Mouse (Mus musculus): ENCODE measurements around the gene Nxph3. TPM values are rescaled to one million over a fixed set of nuclear protein-coding genes. Genes with fewer than 3 reads are reported as not detected.

Gene Nxph3
- 0.69 and 0.91 TPM in 2 replicates for polyA plus RNA-seq (2015; fragmentation: Nextera tagmentation; extraction: Ambion mirVana)

GRCm38 (mm10) chr11:95514298-95514861 lies at the start of gene Nxph3:
Nxph3 (minus strand) TSS chr11:95514570.
- Histone ChIP-seq H3K27ac (no peak within 1 kb of the TSS), H3K4me2 (peak within 1 kb of the TSS; percentile 94), H3K9me3 (no peaks in the 10 kb centered on the region), H3K4me3 (peak within 1 kb of the TSS; percentile 55), H3K27me3 (peaks cover 68% of the 10 kb centered on the region), H3K4me1 (replicated peaks) (peaks cover 45% of the 10 kb centered on the region), H3K36me3 (no peaks in the 10 kb centered on the region), H3K9ac (peak within 1 kb of the TSS; percentile 72)
- ATAC-seq (ENCODE audit: low FRiP score) = peak; percentile 36
- under 1% methylated on average over 66 of the region's 66 CpGs for WGBS

- ATAC-seq (ENCODE audit: low FRiP score) = no peak
- WGBS = 97% methylated on average over 5 of the region's 5 CpGs
- Histone ChIP-seq H3K9me3 (no peaks in the 10 kb centered on the region), H3K4me1 (replicated peaks) (peaks cover 12% of the 10 kb centered on the region; the same call in 1 of the 2 replicates), H3K27me3 (no peaks in the 10 kb centered on the region), H3K4me3 (no peak overlapping the region), H3K27ac (no peak overlapping the region), H3K4me2 (no peak overlapping the region), H3K9ac (no peak overlapping the region), H3K36me3 (no peaks in the 10 kb centered on the region)
Measured at GRCm38 (mm10) chr11:95563849-95564248, 49.5 kb upstream of the Nxph3 start.

- 65% methylated on average over 3 of the region's 3 CpGs for WGBS
- no peaks in the 10 kb centered on the region for H3K27me3 ChIP-seq
- no peak for ATAC-seq (ENCODE audit: low FRiP score)
- peaks cover 14% of the 10 kb centered on the region; the same call in 1 of the 2 replicates for H3K4me1 ChIP-seq (replicated peaks)
- no peak overlapping the region for H3K4me2 ChIP-seq
- H3K9ac ChIP-seq = no peak overlapping the region
- no peak overlapping the region for H3K27ac ChIP-seq
- no peaks in the 10 kb centered on the region for H3K9me3 ChIP-seq
- H3K36me3 ChIP-seq = no peaks in the 10 kb centered on the region
- H3K4me3 ChIP-seq = no peak overlapping the region
Measured at GRCm38 (mm10) chr11:95560773-95561172, 46.4 kb upstream of the Nxph3 start.

- Histone ChIP-seq H3K4me2 (no peak overlapping the region), H3K9me3 (no peaks in the 10 kb centered on the region), H3K9ac (no peak overlapping the region), H3K4me1 (replicated peaks) (peaks cover 14% of the 10 kb centered on the region; the same call in 1 of the 2 replicates), H3K36me3 (no peaks in the 10 kb centered on the region), H3K27ac (no peak overlapping the region), H3K4me3 (no peak overlapping the region), H3K27me3 (no peaks in the 10 kb centered on the region)
- WGBS = 54% methylated on average over 2 of the region's 2 CpGs
- ATAC-seq (ENCODE audit: low FRiP score) = no peak
Measured at GRCm38 (mm10) chr11:95559761-95560160, 45.4 kb upstream of the Nxph3 start.

GRCm38 (mm10) chr11:95557719-95558118 lies 43.3 kb upstream of the Nxph3 start:
- no peaks in the 10 kb centered on the region for H3K9me3 ChIP-seq
- H3K9ac ChIP-seq = no peak overlapping the region
- peaks cover 14% of the 10 kb centered on the region; the same call in 1 of the 2 replicates for H3K4me1 ChIP-seq (replicated peaks)
- H3K4me3 ChIP-seq = no peak overlapping the region
- ATAC-seq (ENCODE audit: low FRiP score) = no peak
- H3K27ac ChIP-seq = no peak overlapping the region
- no peaks in the 10 kb centered on the region for H3K27me3 ChIP-seq
- WGBS = 32% methylated on average over 6 of the region's 6 CpGs
- no peaks in the 10 kb centered on the region for H3K36me3 ChIP-seq
- H3K4me2 ChIP-seq = no peak overlapping the region

- Histone ChIP-seq H3K27ac (no peak overlapping the region), H3K9ac (no peak overlapping the region), H3K9me3 (no peaks in the 10 kb centered on the region), H3K4me3 (no peak overlapping the region), H3K4me2 (no peak overlapping the region), H3K36me3 (no peaks in the 10 kb centered on the region), H3K4me1 (replicated peaks) (peaks cover 14% of the 10 kb centered on the region; the same call in 1 of the 2 replicates), H3K27me3 (no peaks in the 10 kb centered on the region)
- ATAC-seq (ENCODE audit: low FRiP score) = no peak
- WGBS = 75% methylated on average over 6 of the region's 6 CpGs
Measured at GRCm38 (mm10) chr11:95557032-95557431, 42.7 kb upstream of the Nxph3 start.

- Histone ChIP-seq H3K27ac (no peak overlapping the region), H3K4me1 (replicated peaks) (peaks cover 9% of the 10 kb centered on the region; the same call in 1 of the 2 replicates), H3K4me2 (no peak overlapping the region), H3K9me3 (no peaks in the 10 kb centered on the region), H3K4me3 (no peak overlapping the region), H3K9ac (no peak overlapping the region), H3K27me3 (no peaks in the 10 kb centered on the region), H3K36me3 (no peaks in the 10 kb centered on the region)
- ATAC-seq (ENCODE audit: low FRiP score) = no peak
- WGBS = 62% methylated on average over 8 of the region's 8 CpGs
Measured at GRCm38 (mm10) chr11:95555279-95555678, 40.9 kb upstream of the Nxph3 start.

- no peaks in the 10 kb centered on the region for H3K27me3 ChIP-seq
- no peak overlapping the region for H3K9ac ChIP-seq
- no peaks in the 10 kb centered on the region for H3K4me1 ChIP-seq (replicated peaks)
- no peaks in the 10 kb centered on the region for H3K9me3 ChIP-seq
- no peak overlapping the region for H3K27ac ChIP-seq
- no peak overlapping the region for H3K4me2 ChIP-seq
- H3K4me3 ChIP-seq = no peak overlapping the region
- H3K36me3 ChIP-seq = no peaks in the 10 kb centered on the region
- no peak for ATAC-seq (ENCODE audit: low FRiP score)
- 86% methylated on average over 12 of the region's 12 CpGs for WGBS
Measured at GRCm38 (mm10) chr11:95550301-95551021, 36.1 kb upstream of the Nxph3 start.

- no peak overlapping the region for H3K4me3 ChIP-seq
- no peaks in the 10 kb centered on the region; the same call in none of the 2 replicates for H3K4me1 ChIP-seq (replicated peaks)
- H3K27ac ChIP-seq = no peak overlapping the region
- H3K36me3 ChIP-seq = no peaks in the 10 kb centered on the region
- ATAC-seq (ENCODE audit: low FRiP score) = no peak
- H3K4me2 ChIP-seq = no peak overlapping the region
- 72% methylated on average over 10 of the region's 10 CpGs for WGBS
- H3K9ac ChIP-seq = no peak overlapping the region
- H3K9me3 ChIP-seq = no peaks in the 10 kb centered on the region
- no peaks in the 10 kb centered on the region for H3K27me3 ChIP-seq
Measured at GRCm38 (mm10) chr11:95546021-95546782, 31.8 kb upstream of the Nxph3 start.

- H3K4me3 ChIP-seq = no peak overlapping the region
- H3K9me3 ChIP-seq = no peaks in the 10 kb centered on the region
- peaks cover 8% of the 10 kb centered on the region for H3K4me1 ChIP-seq (replicated peaks)
- H3K9ac ChIP-seq = no peak overlapping the region
- no peak overlapping the region for H3K27ac ChIP-seq
- no peaks in the 10 kb centered on the region for H3K27me3 ChIP-seq
- WGBS = 87% methylated on average over 8 of the region's 8 CpGs
- no peak for ATAC-seq (ENCODE audit: low FRiP score)
- H3K4me2 ChIP-seq = no peak overlapping the region
- H3K36me3 ChIP-seq = no peaks in the 10 kb centered on the region
Measured at GRCm38 (mm10) chr11:95544546-95545327, 30.4 kb upstream of the Nxph3 start.

GRCm38 (mm10) chr11:95540637-95541385 lies 26.4 kb upstream of the Nxph3 start:
- H3K36me3 ChIP-seq = no peaks in the 10 kb centered on the region
- ATAC-seq (ENCODE audit: low FRiP score) = 0 out of 2 replicates have a peak, but pooled peaks have one; percentile 43
- no peak overlapping the region for H3K27ac ChIP-seq
- no peak overlapping the region for H3K4me2 ChIP-seq
- no peak overlapping the region for H3K4me3 ChIP-seq
- WGBS = 37% methylated on average over 18 of the region's 18 CpGs
- no peaks in the 10 kb centered on the region for H3K9me3 ChIP-seq
- H3K9ac ChIP-seq = no peak overlapping the region
- H3K27me3 ChIP-seq = 0 out of 2 replicates have a peak, but pooled peaks cover under 1% of the 10 kb centered on the region
- H3K4me1 ChIP-seq (replicated peaks) = peaks cover 28% of the 10 kb centered on the region

All from hindbrain, embryonic 13.5 days (tissue).